Mouse (Mus musculus) hindbrain, embryonic 14.5 days (tissue): ENCODE data around the gene Zfp651. TPM values are rescaled to one million over a fixed set of nuclear protein-coding genes. Genes with fewer than 3 reads are reported as not detected.
A peak's percentile ranks its signal among the peaks of the same experiment; 100 is the strongest.

Experiments
- ATAC-seq: fragments of 200-750 bp; cut with Nextera tagmentation; 2 replicates; pipeline ENCODE4 v1.8.0; 2017; ENCODE audit warnings: moderate number of reproducible peaks, mild to moderate bottlenecking, moderate TSS enrichment, moderate library complexity; ENCODE audit not compliant: low FRiP score
- DNase-seq: peaks from one replicate; pipeline ENCODE4 v3.0.0-alpha.2; 2015; ENCODE audit warnings: low spot score
- H3K27ac ChIP-seq: fragments of 300-500 bp; sonication (generic); 2 replicates; pipeline ENCODE4 v1.5.1; 2014; ENCODE audit warnings: mild to moderate bottlenecking, moderate library complexity
- H3K27me3 ChIP-seq: fragments of 300-500 bp; sonication (generic); 2 replicates; pipeline ENCODE4 v1.6.1; 2014; ENCODE audit warnings: mild to moderate bottlenecking, low read length, mixed read lengths; ENCODE audit not compliant: control insufficient read depth, insufficient read depth
- H3K36me3 ChIP-seq: fragments of 300-500 bp; sonication (generic); replicated peaks from 2 replicates; pipeline ENCODE4 v1.6.1; 2014; ENCODE audit not compliant: control insufficient read depth, insufficient read depth
- H3K4me1 ChIP-seq: fragments of 300-500 bp; sonication (generic); replicated peaks from 2 replicates; pipeline ENCODE4 v1.6.1; 2014; ENCODE audit warnings: antibody characterized with exemption, low read length, mixed read lengths; ENCODE audit not compliant: control insufficient read depth, insufficient read depth
- H3K4me2 ChIP-seq: fragments of 300-500 bp; sonication (generic); replicated peaks from 2 replicates; pipeline ENCODE4 v1.6.1; 2014; ENCODE audit warnings: mild to moderate bottlenecking, moderate library complexity
- H3K4me3 ChIP-seq: fragments of 300-500 bp; sonication (generic); replicated peaks from 2 replicates; pipeline ENCODE4 v1.5.1; 2014; ENCODE audit warnings: mild to moderate bottlenecking, low read length
- H3K9ac ChIP-seq: fragments of 300-500 bp; sonication (generic); 2 replicates; pipeline ENCODE4 v1.6.1; 2014
- H3K9me3 ChIP-seq: fragments of 300-500 bp; sonication (generic); 2 replicates; pipeline ENCODE4 v1.6.1; 2016; ENCODE audit warnings: low read length; ENCODE audit not compliant: control insufficient read depth
- WGBS: fragments of 180-500 bp; shearing (Covaris S2); extraction: QIAGEN DNeasy Blood & Tissue Kit; methylation state at CpG from one replicate; pipeline ENCODE4 v1.1.7; 2014; 5-methylcytosine and 5-hydroxymethylcytosine counted together
- polyA plus RNA-seq: library from polyadenylated mRNA; unstranded; fragments of >200 nt; fragmentation: Nextera tagmentation; extraction: Ambion mirVana; gene quantifications from 2 replicates; pipeline ENCODE4 v1.2.1, GENCODE M21; 2014

The Zfp651 gene
- polyA plus RNA-seq, 1 experiment from 2014 or later = 21.5 TPM

DNA sequence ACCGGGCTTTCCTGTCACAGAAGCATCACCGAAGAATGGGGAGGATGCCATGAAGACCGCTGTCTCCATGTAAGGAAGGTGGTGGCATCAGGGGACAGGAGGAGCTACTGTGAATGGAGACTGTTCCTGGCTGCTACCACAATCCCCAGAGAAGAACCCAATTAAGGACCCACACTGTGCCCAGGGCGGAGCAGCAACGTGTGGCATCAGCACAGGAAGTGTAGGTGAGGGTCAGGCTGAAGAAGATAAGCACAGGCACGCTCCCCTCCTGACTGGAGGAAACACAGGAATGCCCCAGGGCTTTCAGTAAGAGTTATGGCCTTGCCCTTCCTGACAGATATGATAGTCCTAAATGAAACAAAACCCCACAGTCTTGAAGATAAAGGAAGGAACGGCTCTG, 43.6 kb downstream of the Zfp651 start:
- ATAC-seq (no peak), DNase-seq (no peak)
- Histone ChIP-seq H3K27ac (no peak overlapping the region), H3K9me3 (no peaks in the 10 kb centered on the region), H3K27me3 (no peaks in the 10 kb centered on the region), H3K36me3 (no peaks in the 10 kb centered on the region), H3K4me1 (peaks cover 2% of the 10 kb centered on the region; the same call in 1 of the 2 replicates), H3K9ac (no peak overlapping the region), H3K4me3 (no peak overlapping the region), H3K4me2 (no peak overlapping the region)
- 78% methylated on average over 7 of the region's 7 CpGs for WGBS

- H3K9me3 ChIP-seq = no peaks in the 10 kb centered on the region
- WGBS = 55% methylated on average over 1 of the region's 1 CpGs
- no peak overlapping the region for H3K4me3 ChIP-seq
- H3K36me3 ChIP-seq = no peaks in the 10 kb centered on the region
- ATAC-seq (no peak), DNase-seq (no peak)
- no peak overlapping the region for H3K27ac ChIP-seq
- H3K4me1 ChIP-seq = peaks cover 28% of the 10 kb centered on the region
- H3K4me2 ChIP-seq = no peak overlapping the region
- H3K9ac ChIP-seq = no peak overlapping the region
- H3K27me3 ChIP-seq = no peaks in the 10 kb centered on the region
Observed at GRCm38 (mm10) chr9:121807546-121807945, 48.4 kb downstream of the Zfp651 start.

DNA sequence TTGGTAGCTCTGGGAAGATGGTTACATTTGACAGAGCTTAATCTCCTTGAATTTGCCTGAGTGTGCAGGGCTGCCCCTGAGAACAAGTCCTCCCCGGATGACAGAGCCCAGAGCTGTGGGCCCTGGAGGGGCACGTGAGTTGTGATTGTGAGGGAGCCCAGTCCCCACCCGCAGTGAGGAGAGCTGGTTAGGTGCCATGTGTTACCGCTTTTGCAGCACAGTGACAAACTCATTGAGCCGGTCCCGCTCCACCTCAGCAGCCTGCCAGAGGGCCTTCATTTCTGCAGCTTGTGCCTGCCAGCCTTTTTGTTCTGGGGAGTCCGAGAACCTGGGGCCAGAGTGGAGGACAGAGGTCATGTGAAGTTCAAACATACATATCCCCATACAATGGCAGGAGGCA, 48.8 kb downstream of the Zfp651 start:
- DNase-seq = no peak
- H3K4me3 ChIP-seq = no peak overlapping the region
- H3K4me1 ChIP-seq = peaks cover 28% of the 10 kb centered on the region
- no peaks in the 10 kb centered on the region for H3K27me3 ChIP-seq
- no peak for ATAC-seq
- no peaks in the 10 kb centered on the region for H3K9me3 ChIP-seq
- H3K36me3 ChIP-seq = no peaks in the 10 kb centered on the region
- no peak overlapping the region for H3K9ac ChIP-seq
- no peak overlapping the region for H3K27ac ChIP-seq
- 41% methylated on average over 7 of the region's 7 CpGs for WGBS
- H3K4me2 ChIP-seq = no peak overlapping the region

DNA sequence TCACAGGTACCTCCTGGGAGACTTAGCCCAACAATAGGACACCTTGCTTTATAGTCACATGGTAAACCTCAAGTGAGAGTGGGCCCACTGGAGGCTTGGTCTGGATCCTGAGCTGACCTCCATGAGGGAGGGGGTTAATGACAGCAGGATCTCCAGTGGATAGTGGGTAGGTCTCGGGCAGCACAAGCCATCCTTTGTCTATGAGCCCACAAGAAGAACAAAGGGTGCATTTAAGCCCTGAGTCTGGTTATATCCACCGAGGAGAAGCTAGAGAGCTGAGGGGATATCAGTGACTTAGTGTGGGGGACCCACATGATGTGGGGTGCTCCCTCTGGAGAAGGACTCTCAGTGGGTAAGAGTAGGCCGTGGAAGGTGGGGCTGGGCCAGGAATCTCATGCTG, 49.4 kb downstream of the Zfp651 start:
- Histone ChIP-seq H3K36me3 (no peaks in the 10 kb centered on the region), H3K9me3 (no peaks in the 10 kb centered on the region), H3K27me3 (no peaks in the 10 kb centered on the region), H3K9ac (no peak overlapping the region), H3K4me2 (no peak overlapping the region), H3K4me1 (peaks cover 28% of the 10 kb centered on the region), H3K4me3 (no peak overlapping the region), H3K27ac (no peak overlapping the region)
- ATAC-seq (no peak), DNase-seq (no peak)
- WGBS = 41% methylated on average over 3 of the region's 3 CpGs

GRCm38 (mm10) chr9:121810081-121810821, 51.1 kb downstream of the Zfp651 start:
- peak; percentile 74 for ATAC-seq
- Histone ChIP-seq H3K9me3 (no peaks in the 10 kb centered on the region), H3K36me3 (no peaks in the 10 kb centered on the region), H3K27ac (peak overlapping the region; percentile 62), H3K4me1 (peaks cover 28% of the 10 kb centered on the region), H3K9ac (no peak overlapping the region), H3K4me2 (no peak overlapping the region), H3K4me3 (no peak overlapping the region), H3K27me3 (no peaks in the 10 kb centered on the region)
- peak; percentile 54 for DNase-seq
- WGBS = 13% methylated on average over 15 of the region's 15 CpGs

GRCm38 (mm10) chr9:121815183-121815582, 56.1 kb downstream of the Zfp651 start:
- no peaks in the 10 kb centered on the region for H3K36me3 ChIP-seq
- H3K9ac ChIP-seq = no peak overlapping the region
- H3K4me1 ChIP-seq = peaks cover 17% of the 10 kb centered on the region
- ATAC-seq (no peak), DNase-seq (no peak)
- no peak overlapping the region for H3K4me3 ChIP-seq
- 82% methylated on average over 6 of the region's 6 CpGs for WGBS
- H3K4me2 ChIP-seq = no peak overlapping the region
- no peaks in the 10 kb centered on the region for H3K27me3 ChIP-seq
- no peaks in the 10 kb centered on the region for H3K9me3 ChIP-seq
- no peak overlapping the region for H3K27ac ChIP-seq

GRCm38 (mm10) chr9:121819073-121819770, 60.1 kb downstream of the Zfp651 start:
- peak overlapping the region; percentile 20; the same call in 1 of the 2 replicates for H3K27ac ChIP-seq

GRCm38 (mm10) chr9:121819771-121820471, 60.8 kb downstream of the Zfp651 start:
- Histone ChIP-seq H3K4me1 (peaks cover 10% of the 10 kb centered on the region; the same call in 1 of the 2 replicates), H3K4me3 (no peak overlapping the region), H3K9me3 (no peaks in the 10 kb centered on the region), H3K9ac (no peak overlapping the region), H3K27me3 (no peaks in the 10 kb centered on the region), H3K27ac (peak overlapping the region; percentile 20; the same call in 1 of the 2 replicates), H3K36me3 (no peaks in the 10 kb centered on the region), H3K4me2 (no peak overlapping the region)
- ATAC-seq (no peak), DNase-seq (no peak)
- WGBS = 48% methylated on average over 7 of the region's 7 CpGs

More at GRCm38 (mm10) chr9:121819073-121819770, 60.1 kb downstream of the Zfp651 start:
- Histone ChIP-seq H3K4me3 (no peak overlapping the region), H3K9ac (no peak overlapping the region), H3K36me3 (no peaks in the 10 kb centered on the region), H3K4me1 (peaks cover 10% of the 10 kb centered on the region; the same call in 1 of the 2 replicates), H3K9me3 (no peaks in the 10 kb centered on the region), H3K27me3 (no peaks in the 10 kb centered on the region), H3K4me2 (no peak overlapping the region)
- 80% methylated on average over 9 of the region's 9 CpGs for WGBS
- DNase-seq (no peak), ATAC-seq (no peak)

- no peak overlapping the region for H3K9ac ChIP-seq
- H3K4me2 ChIP-seq = no peak overlapping the region
- DNase-seq (no peak), ATAC-seq (no peak)
- H3K27me3 ChIP-seq = no peaks in the 10 kb centered on the region
- 71% methylated on average over 5 of the region's 5 CpGs for WGBS
- H3K27ac ChIP-seq = no peak overlapping the region
- peaks cover 10% of the 10 kb centered on the region; the same call in 1 of the 2 replicates for H3K4me1 ChIP-seq
- H3K9me3 ChIP-seq = no peaks in the 10 kb centered on the region
- H3K4me3 ChIP-seq = no peak overlapping the region
- no peaks in the 10 kb centered on the region for H3K36me3 ChIP-seq
Observed at GRCm38 (mm10) chr9:121820765-121821164, 61.6 kb downstream of the Zfp651 start.
